Comparison of ENCODE assay signal across 8 mouse cellular contexts in the genomic region with DNA sequence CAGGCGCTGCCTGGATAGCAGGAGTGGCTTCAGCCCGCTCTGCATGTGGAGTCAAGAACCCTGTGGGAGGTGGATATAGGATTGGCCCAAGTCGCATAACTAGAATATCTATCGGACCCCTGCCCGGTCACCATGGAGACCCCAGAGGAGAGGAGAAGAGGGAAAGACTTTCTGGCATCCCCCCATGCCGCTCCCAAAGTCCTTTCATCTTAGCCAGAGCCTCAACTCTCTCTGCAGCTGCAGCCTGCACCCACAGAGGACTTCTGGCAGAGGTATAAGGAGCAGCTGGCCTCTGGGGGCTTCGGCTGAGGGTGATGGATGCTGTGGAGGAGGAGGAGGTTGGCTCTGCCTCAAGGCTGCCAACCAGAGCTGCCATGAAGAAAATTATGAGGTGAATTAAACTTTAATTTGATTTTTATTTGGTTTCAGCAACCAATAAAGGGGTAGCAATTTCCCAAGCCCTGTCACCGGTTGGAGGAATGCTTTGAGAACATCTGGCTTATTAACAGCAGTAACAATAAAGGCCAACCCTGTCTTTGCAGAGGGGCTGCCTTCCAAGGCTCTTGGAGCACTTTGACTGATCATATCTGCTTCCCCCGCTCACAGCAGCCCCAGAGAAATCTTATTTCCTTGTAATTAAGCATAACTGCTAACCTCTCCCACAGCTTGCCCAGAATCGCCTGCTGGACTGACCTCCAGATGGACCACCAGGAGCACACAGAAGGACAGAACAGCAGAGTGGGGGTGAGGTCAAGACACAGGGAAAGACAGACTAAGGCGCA. TPM values are rescaled to one million over a fixed set of nuclear protein-coding genes. Genes with fewer than 3 reads are reported as not detected.
DNase-seq lines count a peak whose midpoint lies in the region; ATAC-seq lines count a peak whose summit lies in the region.

No protein-coding gene starts in this region.

- H3K4me3 ChIP-seq in heart, embryonic 12.5 days: peak overlapping the region; percentile 54
- H3K4me3 ChIP-seq in midbrain, embryonic 11.5 days (ENCODE audit: low read depth, low read length): peak overlapping the region; percentile 36

- H3K27me3 ChIP-seq in heart, embryonic 12.5 days (replicated peaks): peaks cover 11% of the 10 kb centered on the region; the same call in 1 of the 2 replicates
- peaks cover 8% of the 10 kb centered on the region; the same call in 1 of the 2 replicates for H3K27me3 ChIP-seq in midbrain, embryonic 11.5 days (ENCODE audit: control insufficient read depth, insufficient read depth, low read length)

- DNase-seq in heart, adult 11 months: no peak
- DNase-seq in Muller cell, postnatal 12 days (ENCODE audit: inconsistent ontology term): peak; percentile 26
- DNase-seq in heart, postnatal 10 days: peak; percentile 15 to 17
- DNase-seq in midbrain, embryonic 11.5 days (ENCODE audit: low spot score, missing footprints): peak; percentile 94
- peak; percentile 24 to 41 for DNase-seq in thymus, postnatal 36 days
- no peak for DNase-seq in T-cell, adult 2 months (ENCODE audit: low spot score)
- no peak for DNase-seq in c-Kit-positive CD71-positive TER-119-positive erythroid progenitor cells, embryonic 14.5 days (ENCODE audit: low spot score)

- peak overlapping the region; percentile 98 for H3K4me2 ChIP-seq in heart, embryonic 12.5 days
- H3K4me2 ChIP-seq in midbrain, embryonic 11.5 days: peak overlapping the region; percentile 72

- H3K9ac ChIP-seq in heart, embryonic 12.5 days: no peak overlapping the region; the same call in 1 of the 2 replicates
- H3K9ac ChIP-seq in midbrain, embryonic 11.5 days (ENCODE audit: low read length): peak overlapping the region; percentile 28; the same call in 1 of the 2 replicates

- peaks cover 33% of the 10 kb centered on the region for H3K4me1 ChIP-seq in heart, embryonic 12.5 days (replicated peaks)
- H3K4me1 ChIP-seq in midbrain, embryonic 11.5 days (ENCODE audit: control insufficient read depth, insufficient read depth, low read length): peaks cover 42% of the 10 kb centered on the region

- H3K27ac ChIP-seq in heart, embryonic 12.5 days (ENCODE audit: poor library complexity, severe bottlenecking): no peak overlapping the region
- H3K27ac ChIP-seq in midbrain, embryonic 11.5 days (ENCODE audit: low read depth, low read length): peak overlapping the region; percentile 61

- H3K36me3 ChIP-seq in heart, embryonic 12.5 days: no peaks in the 10 kb centered on the region
- H3K36me3 ChIP-seq in midbrain, embryonic 11.5 days (ENCODE audit: control insufficient read depth, insufficient read depth, low read length): no peaks in the 10 kb centered on the region

- WGBS in heart, embryonic 12.5 days: 17% methylated on average over 11 of the region's 11 CpGs
- 6% methylated on average over 11 of the region's 11 CpGs for WGBS in midbrain, embryonic 11.5 days

- no peak for ATAC-seq in heart, embryonic 12.5 days (ENCODE audit: insufficient number of reproducible peaks, low FRiP score)
- peak; percentile 73 for ATAC-seq in midbrain, embryonic 11.5 days (ENCODE audit: low FRiP score)

- no peaks in the 10 kb centered on the region for H3K9me3 ChIP-seq in heart, embryonic 12.5 days (replicated peaks)
- H3K9me3 ChIP-seq in midbrain, embryonic 11.5 days (ENCODE audit: control insufficient read depth, low read length): no peaks in the 10 kb centered on the region

- intact Hi-C loops in heart, postnatal 10 days (cut with DNase I): no loop called here

RNA-seq across cellular contexts. Expression of a gene that starts 46.8 kb away (rescaled TPM):
- polyA plus RNA-seq in heart, embryonic 12.5 days (2016; fragmentation: Nextera tagmentation; extraction: Ambion mirVana): 11.9 and 12.8 TPM in 2 replicates
- total RNA-seq in heart, postnatal 10 days (2021): 10 to 100 TPM; 12.0 to 16.6 TPM
- 31.3 and 32.1 TPM in 2 replicates for polyA plus RNA-seq in midbrain, embryonic 11.5 days (2014; fragmentation: Nextera tagmentation; extraction: Ambion mirVana)

Comparison
In these comparisons a context has a peak if more than half of its experiments do, and no peak if none do; other contexts are left out.
1. DNase-seq: peak in Muller cell, postnatal 12 days (single experiment), heart, postnatal 10 days (2 of 2), midbrain, embryonic 11.5 days (single experiment) and thymus, postnatal 36 days (2 of 2); none in heart, adult 11 months (single experiment), T-cell, adult 2 months (single experiment) and c-Kit-positive CD71-positive TER-119-positive erythroid progenitor cells, embryonic 14.5 days (single experiment).